31 mouse cellular contexts compared by ENCODE assay signal in genomic region chr7:138401641-138402040, GRCm38 (mm10). TPM values are rescaled to one million over a fixed set of nuclear protein-coding genes. Genes with fewer than 3 reads are reported as not detected.
"Had no signal": no experiment of that assay in that cellular context is flagged by ENCODE, and none has a peak within 500 bp of the region (broad histone marks: within the 10 kb centered on the region; RNA-seq: fewer than 3 reads in every experiment).

No protein-coding gene starts in this region.

- H3K27ac ChIP-seq: embryonic facial prominence, embryonic 10.5 days; embryonic facial prominence, embryonic 12.5 days; embryonic facial prominence, embryonic 13.5 days; embryonic facial prominence, embryonic 15.5 days; forebrain, embryonic 10.5 days; forebrain, embryonic 12.5 days; forebrain, embryonic 13.5 days; forebrain, embryonic 15.5 days; gastrocnemius, adult 2 months; heart, adult 2 months; heart, embryonic 10.5 days had no signal

- ATAC-seq: forebrain, embryonic 13.5 days; forebrain, embryonic 14.5 days; forebrain, embryonic 15.5 days; forebrain, embryonic 16.5 days; forebrain, postnatal 0 days had no signal

- H3K9ac ChIP-seq: embryonic facial prominence, embryonic 12.5 days; embryonic facial prominence, embryonic 13.5 days; embryonic facial prominence, embryonic 15.5 days; forebrain, embryonic 12.5 days; forebrain, embryonic 13.5 days; forebrain, embryonic 15.5 days; forebrain, postnatal 0 days had no signal

- H3K9me3 ChIP-seq: embryonic facial prominence, embryonic 10.5 days; embryonic facial prominence, embryonic 12.5 days; embryonic facial prominence, embryonic 13.5 days; embryonic facial prominence, embryonic 15.5 days; forebrain, embryonic 10.5 days; forebrain, embryonic 12.5 days; forebrain, embryonic 13.5 days; forebrain, embryonic 15.5 days; heart, embryonic 10.5 days had no signal

- H3K4me3 ChIP-seq: embryonic facial prominence, embryonic 10.5 days; embryonic facial prominence, embryonic 12.5 days; embryonic facial prominence, embryonic 13.5 days; embryonic facial prominence, embryonic 15.5 days; erythroblast, embryonic 14.5 days; forebrain, embryonic 10.5 days; forebrain, embryonic 12.5 days; forebrain, embryonic 13.5 days; forebrain, embryonic 15.5 days; gastrocnemius, adult 2 months; heart, adult 2 months; heart, embryonic 10.5 days had no signal

- DNase-seq: cerebellum, adult 8-10 months; cerebellum, adult 9-10 months; cerebellum, adult 9-11 months; cerebellum, postnatal 14 days; cerebellum, postnatal 25 days; cerebellum, postnatal 36 days; embryo, embryonic 11 days; forebrain, postnatal 0 days; gastrocnemius, adult 2 months; gastrocnemius, postnatal 10 days; gastrocnemius, postnatal 14 days; gastrocnemius, postnatal 25 days; gastrocnemius, postnatal 36 days; heart, adult 2 months had no signal

- H3K4me2 ChIP-seq: embryonic facial prominence, embryonic 12.5 days; embryonic facial prominence, embryonic 13.5 days; embryonic facial prominence, embryonic 15.5 days; forebrain, embryonic 12.5 days; forebrain, embryonic 13.5 days; forebrain, embryonic 15.5 days had no signal

- H3K36me3 ChIP-seq: embryonic facial prominence, embryonic 10.5 days; embryonic facial prominence, embryonic 12.5 days; embryonic facial prominence, embryonic 13.5 days; embryonic facial prominence, embryonic 15.5 days; forebrain, embryonic 10.5 days; forebrain, embryonic 12.5 days; forebrain, embryonic 15.5 days; heart, embryonic 10.5 days had no signal

- H3K4me1 ChIP-seq: forebrain, embryonic 12.5 days had no signal

RNA-seq across cellular contexts. Expression of gene Tcerg1l, which starts 4.1 kb away (rescaled TPM):
- total RNA-seq: common myeloid progenitor, adult 5-6 weeks; gastrocnemius, adult 18-20 months; gastrocnemius, adult 2 months; gastrocnemius, adult 8-10 months; gastrocnemius, postnatal 14 days; gastrocnemius, postnatal 25 days; gastrocnemius, postnatal 36 days; granulocyte monocyte progenitor cell, adult 5-6 weeks; heart, adult 2 months; heart, adult 8-10 months had no signal
- polyA plus RNA-seq: erythroblast, embryonic 14.5 days; heart, adult 2 months had no signal
